Mouse (Mus musculus) kidney, embryonic 15.5 days (tissue): ENCODE results near the gene Cnnm2. TPM values are rescaled to one million over a fixed set of nuclear protein-coding genes. Genes with fewer than 3 reads are reported as not detected.
"Not testable (repeated sequence)": the region's sequence is repeated elsewhere in the genome, so short reads cannot be mapped to it uniquely, and the experiment has no call there.

Source experiments
- ATAC-seq: fragments of 200-750 bp; cut with Nextera tagmentation; replicated peaks from 2 replicates; pipeline ENCODE4 v1.8.0; 2017; ENCODE audit warnings: moderate TSS enrichment; ENCODE audit not compliant: low FRiP score
- H3K27ac ChIP-seq: fragments of 300-500 bp; sonication (generic); 2 replicates; pipeline ENCODE4 v1.5.1; 2015; ENCODE audit warnings: mild to moderate bottlenecking, inconsistent platforms
- H3K27me3 ChIP-seq: fragments of 300-500 bp; sonication (generic); 2 replicates; pipeline ENCODE4 v1.6.1; 2015; ENCODE audit warnings: inconsistent platforms
- H3K36me3 ChIP-seq: fragments of 300-500 bp; sonication (generic); 2 replicates; pipeline ENCODE4 v1.6.1; 2015; ENCODE audit warnings: inconsistent platforms
- H3K4me1 ChIP-seq: fragments of 300-500 bp; sonication (generic); 2 replicates; pipeline ENCODE4 v1.6.1; 2015; ENCODE audit warnings: inconsistent platforms
- H3K4me2 ChIP-seq: fragments of 300-500 bp; sonication (generic); 2 replicates; pipeline ENCODE4 v1.6.1; 2015; ENCODE audit warnings: moderate library complexity, mild to moderate bottlenecking, inconsistent platforms
- H3K4me3 ChIP-seq: fragments of 300-500 bp; sonication (generic); replicated peaks from 2 replicates; pipeline ENCODE4 v1.5.1; 2015; ENCODE audit warnings: mild to moderate bottlenecking, inconsistent platforms
- H3K9ac ChIP-seq: fragments of 300-500 bp; sonication (generic); 2 replicates; pipeline ENCODE4 v1.6.1; 2015; ENCODE audit warnings: mild to moderate bottlenecking, inconsistent platforms
- H3K9me3 ChIP-seq: fragments of 300-500 bp; sonication (generic); replicated peaks from 2 replicates; pipeline ENCODE4 v1.6.1; 2016; ENCODE audit warnings: inconsistent platforms
- WGBS: fragments of 180-500 bp; shearing (Covaris S2); methylation state at CpG from one replicate; pipeline ENCODE4 v1.1.7; 2015; ENCODE audit warnings: mixed read lengths; 5-methylcytosine and 5-hydroxymethylcytosine counted together
- polyA plus RNA-seq: library from polyadenylated mRNA; unstranded; fragments of >200 nt; fragmentation: Nextera tagmentation; extraction: Ambion mirVana; gene quantifications from 2 replicates; pipeline ENCODE4 v1.2.1, GENCODE M21; 2015

The Cnnm2 gene
- polyA plus RNA-seq, 1 experiment from 2014 or later: 7.9 TPM

GRCm38 (mm10) chr19:46735241-46735640, 26.2 kb upstream of the Cnnm2 start:
- Histone ChIP-seq H3K4me1 (no peaks in the 10 kb centered on the region), H3K9me3 (no peaks in the 10 kb centered on the region), H3K27ac (no peak overlapping the region), H3K9ac (no peak overlapping the region), H3K36me3 (peaks cover 4% of the 10 kb centered on the region; the same call in 1 of the 2 replicates), H3K4me3 (no peak overlapping the region), H3K4me2 (no peak overlapping the region), H3K27me3 (no peaks in the 10 kb centered on the region)
- ATAC-seq: no peak
- WGBS: 54% methylated on average over 5 of the region's 5 CpGs

- H3K4me2 ChIP-seq: no peak overlapping the region
- no peaks in the 10 kb centered on the region for H3K9me3 ChIP-seq
- H3K9ac ChIP-seq: no peak overlapping the region
- H3K27me3 ChIP-seq: no peaks in the 10 kb centered on the region
- H3K36me3 ChIP-seq: peaks cover 4% of the 10 kb centered on the region; the same call in 1 of the 2 replicates
- no peak overlapping the region for H3K4me3 ChIP-seq
- H3K4me1 ChIP-seq: no peaks in the 10 kb centered on the region
- no peak for ATAC-seq
- 67% methylated on average over 7 of the region's 7 CpGs for WGBS
- no peak overlapping the region for H3K27ac ChIP-seq
These were observed 24.3 kb upstream of the Cnnm2 start for GRCm38 (mm10) chr19:46737106-46737505.

GRCm38 (mm10) chr19:46740341-46741008, 20.9 kb upstream of the Cnnm2 start:
- Histone ChIP-seq H3K4me1 (no peaks in the 10 kb centered on the region), H3K9me3 (no peaks in the 10 kb centered on the region), H3K4me3 (no peak overlapping the region), H3K27me3 (no peaks in the 10 kb centered on the region), H3K4me2 (no peak overlapping the region), H3K36me3 (0 out of 2 replicates have a peak, but pooled peaks cover 4% of the 10 kb centered on the region), H3K27ac (no peak overlapping the region), H3K9ac (no peak overlapping the region)
- WGBS: 57% methylated on average over 7 of the region's 7 CpGs
- ATAC-seq: no peak

- Histone ChIP-seq H3K9me3 (no peaks in the 10 kb centered on the region), H3K9ac (no peak overlapping the region), H3K27ac (no peak overlapping the region), H3K27me3 (no peaks in the 10 kb centered on the region), H3K36me3 (0 out of 2 replicates have a peak, but pooled peaks cover 4% of the 10 kb centered on the region), H3K4me1 (no peaks in the 10 kb centered on the region), H3K4me2 (no peak overlapping the region), H3K4me3 (no peak overlapping the region)
- WGBS: 44% methylated on average over 6 of the region's 6 CpGs
- no peak for ATAC-seq
These were observed 19.8 kb upstream of the Cnnm2 start for GRCm38 (mm10) chr19:46741574-46741973.

GRCm38 (mm10) chr19:46744681-46745080, 16.7 kb upstream of the Cnnm2 start:
- no peaks in the 10 kb centered on the region for H3K4me1 ChIP-seq
- no peak overlapping the region for H3K4me2 ChIP-seq
- H3K9ac ChIP-seq: no peak overlapping the region
- H3K27me3 ChIP-seq: no peaks in the 10 kb centered on the region
- ATAC-seq: no peak
- no peaks in the 10 kb centered on the region for H3K36me3 ChIP-seq
- H3K27ac ChIP-seq: no peak overlapping the region
- H3K4me3 ChIP-seq: no peak overlapping the region
- no peaks in the 10 kb centered on the region for H3K9me3 ChIP-seq
- 69% methylated on average over 9 of the region's 9 CpGs for WGBS

GRCm38 (mm10) chr19:46747799-46748198, 13.6 kb upstream of the Cnnm2 start:
- no peak overlapping the region for H3K27ac ChIP-seq
- H3K27me3 ChIP-seq: no peaks in the 10 kb centered on the region
- 88% methylated on average over 3 of the region's 3 CpGs for WGBS
- no peaks in the 10 kb centered on the region for H3K4me1 ChIP-seq
- H3K4me2 ChIP-seq: no peak overlapping the region
- H3K9me3 ChIP-seq: no peaks in the 10 kb centered on the region
- no peaks in the 10 kb centered on the region for H3K36me3 ChIP-seq
- H3K9ac ChIP-seq: no peak overlapping the region
- no peak for ATAC-seq
- no peak overlapping the region for H3K4me3 ChIP-seq

- no peak overlapping the region for H3K9ac ChIP-seq
- H3K36me3 ChIP-seq: no peaks in the 10 kb centered on the region
- no peaks in the 10 kb centered on the region for H3K27me3 ChIP-seq
- H3K4me3 ChIP-seq: no peak overlapping the region
- H3K9me3 ChIP-seq: no peaks in the 10 kb centered on the region
- no peaks in the 10 kb centered on the region for H3K4me1 ChIP-seq
- no peak overlapping the region for H3K4me2 ChIP-seq
- no peak overlapping the region for H3K27ac ChIP-seq
- ATAC-seq: no peak
- WGBS: 91% methylated on average over 5 of the region's 5 CpGs
These were observed 9.2 kb upstream of the Cnnm2 start for GRCm38 (mm10) chr19:46752235-46752634.

GRCm38 (mm10) chr19:46755066-46755465, 6.3 kb upstream of the Cnnm2 start:
- 44% methylated on average over 9 of the region's 9 CpGs for WGBS
- Histone ChIP-seq H3K27me3 (peaks cover 11% of the 10 kb centered on the region), H3K9ac (no peak overlapping the region), H3K4me3 (no peak overlapping the region), H3K4me1 (no peaks in the 10 kb centered on the region), H3K27ac (no peak overlapping the region), H3K4me2 (no peak overlapping the region), H3K9me3 (no peaks in the 10 kb centered on the region), H3K36me3 (no peaks in the 10 kb centered on the region)
- no peak for ATAC-seq

GRCm38 (mm10) chr19:46756221-46756620, 5.2 kb upstream of the Cnnm2 start:
- Histone ChIP-seq H3K9me3 (no peaks in the 10 kb centered on the region), H3K9ac (no peak overlapping the region), H3K36me3 (no peaks in the 10 kb centered on the region), H3K27me3 (peaks cover 11% of the 10 kb centered on the region), H3K4me3 (no peak overlapping the region), H3K4me2 (no peak overlapping the region), H3K4me1 (peaks cover 3% of the 10 kb centered on the region; the same call in 1 of the 2 replicates), H3K27ac (no peak overlapping the region)
- no peak for ATAC-seq
- WGBS: 85% methylated on average over 4 of the region's 4 CpGs

GRCm38 (mm10) chr19:46759096-46759495, 2.3 kb upstream of the Cnnm2 start:
- Histone ChIP-seq H3K4me3 (no peak overlapping the region), H3K9ac (no peak overlapping the region), H3K4me1 (peaks cover 21% of the 10 kb centered on the region), H3K4me2 (no peak overlapping the region), H3K9me3 (no peaks in the 10 kb centered on the region), H3K27ac (no peak overlapping the region), H3K27me3 (peaks cover 20% of the 10 kb centered on the region), H3K36me3 (no peaks in the 10 kb centered on the region)
- WGBS: 63% methylated on average over 8 of the region's 8 CpGs
- ATAC-seq: no peak

- not testable (repeated sequence) for H3K4me3 ChIP-seq, H3K9me3 ChIP-seq, H3K4me2 ChIP-seq, ATAC-seq, H3K36me3 ChIP-seq, H3K27ac ChIP-seq, H3K9ac ChIP-seq
- peaks cover 29% of the 10 kb centered on the region for H3K4me1 ChIP-seq
- 88% methylated on average over 10 of the region's 10 CpGs for WGBS
- peaks cover 23% of the 10 kb centered on the region for H3K27me3 ChIP-seq
These were observed 1.5 kb upstream of the Cnnm2 start for GRCm38 (mm10) chr19:46759909-46760308.

- ATAC-seq: peak; percentile 75
- Histone ChIP-seq H3K27me3 (peaks cover 23% of the 10 kb centered on the region), H3K36me3 (no peaks in the 10 kb centered on the region), H3K4me3 (peak overlapping the region; percentile 71), H3K9ac (no peak overlapping the region), H3K4me2 (peak overlapping the region; percentile 91), H3K27ac (peak overlapping the region; percentile 72), H3K4me1 (peaks cover 33% of the 10 kb centered on the region), H3K9me3 (no peaks in the 10 kb centered on the region)
- WGBS: 20% methylated on average over 29 of the region's 29 CpGs
These were observed 828 bp upstream of the Cnnm2 start for GRCm38 (mm10) chr19:46760375-46761160.
